Mouse (Mus musculus): Measurements from ENCODE around the gene Mapk9.

The Mapk9 gene

DNA sequence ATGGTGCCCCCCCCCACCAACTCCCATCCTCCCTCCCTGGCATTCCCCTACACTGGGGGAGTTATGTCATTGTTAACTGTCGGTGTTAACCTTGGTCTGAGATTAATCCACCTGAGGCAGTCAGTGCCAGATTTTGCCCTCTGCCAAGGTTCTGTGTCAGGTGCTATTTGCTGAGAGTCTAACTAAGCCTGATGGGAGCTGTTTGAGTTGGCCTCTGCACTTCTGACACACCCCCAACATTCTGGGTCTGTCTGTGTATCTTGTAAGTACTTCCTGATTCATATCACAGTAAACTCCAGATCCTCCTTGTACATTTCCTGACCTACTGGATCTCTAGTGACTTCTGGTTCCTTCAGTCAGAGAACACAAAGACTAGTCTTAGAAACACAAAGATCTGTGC lies 5.9 kb upstream of the Mapk9 start:
- no peak for DNase-seq (ENCODE audit: low read depth)

GRCm38 (mm10) chr11:49841886-49842285 lies 4.7 kb upstream of the Mapk9 start:
- no peak for DNase-seq (ENCODE audit: low read depth)

DNA sequence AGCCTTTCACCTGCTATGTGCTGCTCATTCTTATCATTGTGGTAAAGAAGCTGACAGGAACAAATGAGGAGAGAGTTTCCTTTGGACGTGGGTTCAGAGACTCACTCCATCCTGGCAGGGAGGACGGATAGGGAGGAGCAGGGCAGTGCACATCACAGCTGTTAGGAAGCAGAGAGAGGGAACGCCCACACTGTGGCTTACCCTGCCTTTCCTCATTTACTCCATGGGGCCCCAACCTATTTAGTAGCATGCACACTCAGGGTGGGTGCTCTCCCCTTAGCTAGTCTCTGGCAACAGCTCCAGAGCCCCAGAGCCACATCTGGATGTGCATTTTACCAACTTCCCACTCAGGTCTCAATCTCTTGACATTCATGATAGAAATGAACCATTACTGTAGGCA lies 3.8 kb upstream of the Mapk9 start:
- DNase-seq (ENCODE audit: low read depth) = no peak

GRCm38 (mm10) chr11:49844311-49844710 lies 2.2 kb upstream of the Mapk9 start:
- DNase-seq (ENCODE audit: low read depth) = no peak

DNA sequence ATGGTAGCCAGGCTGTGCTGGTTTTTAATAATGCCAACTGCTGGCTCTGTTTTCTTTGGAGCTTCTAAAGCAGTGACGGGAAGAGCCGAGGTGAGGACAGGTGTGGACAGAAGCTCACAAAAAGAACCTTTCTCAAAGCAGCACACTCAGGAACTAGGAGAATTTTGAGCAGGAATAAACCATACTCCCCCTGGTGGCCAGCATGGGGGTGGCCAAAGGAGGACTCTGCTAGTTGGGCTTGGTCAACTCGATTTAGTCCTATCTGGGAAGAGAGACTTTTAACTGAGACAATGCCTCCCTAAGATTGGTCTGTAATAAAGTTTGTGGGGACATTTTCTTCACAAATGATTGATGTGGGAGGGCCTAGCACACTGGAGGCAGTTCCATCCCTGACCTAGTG lies 1.6 kb upstream of the Mapk9 start:
- no peak for DNase-seq (ENCODE audit: low read depth)

DNA sequence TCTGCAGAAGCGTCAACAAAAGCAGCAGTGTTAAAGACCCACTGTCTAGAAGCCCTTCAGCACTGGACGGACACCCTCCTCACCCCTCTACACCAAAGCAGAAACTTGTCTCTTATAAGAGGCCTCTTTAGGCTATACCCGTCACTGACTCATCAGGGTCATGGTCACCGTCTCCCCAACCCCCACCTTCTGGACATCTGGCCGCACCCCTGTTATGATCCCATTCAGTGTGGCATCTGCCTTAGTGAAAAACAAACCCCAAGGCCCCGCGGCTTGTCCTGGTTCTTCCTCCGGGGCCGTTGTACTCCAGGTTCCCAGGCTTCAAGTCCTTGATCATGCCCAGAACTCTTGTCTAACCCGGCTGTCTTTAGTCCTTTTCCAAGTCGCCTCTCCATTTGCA lies 593 bp upstream of the Mapk9 start:
- no peak for DNase-seq (ENCODE audit: low read depth)

DNA sequence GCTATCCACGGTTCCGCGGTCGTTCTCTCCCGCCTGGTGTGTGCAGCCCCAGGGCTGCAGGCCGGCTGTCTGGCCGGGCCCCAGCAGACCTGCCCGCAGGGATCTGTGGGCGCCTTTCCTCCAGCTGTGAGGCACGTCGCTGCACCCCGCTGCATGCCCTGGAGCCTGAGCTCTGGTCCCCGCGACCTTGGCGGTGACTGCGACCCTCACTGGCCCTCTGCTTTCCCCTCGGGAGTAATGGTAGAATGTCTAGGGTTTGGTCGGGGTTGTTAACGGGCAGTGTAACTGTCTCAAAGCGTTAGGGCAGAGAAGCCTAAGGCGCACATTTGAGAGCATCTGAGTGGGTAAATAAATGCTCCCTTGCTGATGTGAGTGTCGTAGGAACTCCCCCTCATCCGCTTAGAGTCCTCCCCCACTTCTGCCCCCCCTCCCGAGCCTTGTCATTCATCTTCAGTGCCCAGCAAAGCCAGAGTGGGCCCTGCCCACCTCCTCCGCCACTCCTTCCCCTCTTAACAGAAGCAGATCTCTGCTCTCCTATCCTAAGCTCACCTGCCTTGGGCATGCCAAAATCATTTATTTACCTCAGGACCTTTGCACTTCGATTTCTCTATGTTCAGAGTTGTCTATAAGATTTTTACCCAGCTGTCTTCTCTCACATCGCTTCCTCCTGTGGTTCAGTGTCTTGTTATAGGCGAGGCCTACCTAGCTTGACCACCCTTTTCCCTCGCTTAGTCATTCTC lies 690 bp downstream of the Mapk9 start:
- DNase-seq (ENCODE audit: low read depth) = no peak

GRCm38 (mm10) chr11:49847811-49848078 lies 1.2 kb downstream of the Mapk9 start:
- no peak for DNase-seq (ENCODE audit: low read depth)

DNA sequence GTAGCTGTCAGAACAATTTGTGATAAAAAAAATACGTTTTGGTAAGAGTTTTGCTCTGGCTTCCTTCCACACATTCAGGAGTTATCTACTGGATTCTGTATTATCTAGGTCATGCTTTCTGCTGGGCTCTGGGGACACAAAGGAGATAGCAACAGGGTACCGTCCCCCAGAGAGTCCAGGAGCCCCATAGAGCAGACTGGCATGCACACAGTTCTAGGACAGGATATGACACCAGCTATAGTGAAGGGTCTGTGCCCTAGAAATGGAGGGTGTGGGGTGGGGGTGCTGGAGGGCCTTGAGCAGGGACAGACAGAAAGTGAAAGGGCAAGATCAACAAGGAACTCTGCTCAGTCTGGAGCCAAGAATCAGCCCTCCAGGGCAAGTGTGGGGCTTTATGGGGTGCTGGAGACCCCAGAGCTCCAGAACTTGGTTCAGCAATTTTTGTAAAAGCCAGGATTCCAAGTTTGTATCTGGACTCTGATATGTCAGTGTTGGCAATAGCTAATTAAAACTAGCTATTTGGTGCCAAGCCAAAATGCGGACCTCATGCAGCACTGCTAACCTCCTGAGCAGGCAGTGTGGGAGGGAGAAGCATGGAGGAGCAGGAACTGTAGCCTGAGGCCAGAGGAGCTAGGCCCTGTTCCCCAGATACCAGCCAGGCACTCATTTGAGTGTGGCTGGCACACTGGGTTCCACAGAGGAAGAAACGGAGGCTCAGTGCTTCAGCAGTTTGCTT lies 1.7 kb downstream of the Mapk9 start:
- DNase-seq (ENCODE audit: low read depth) = no peak

- DNase-seq (ENCODE audit: low read depth) = no peak
Observed at GRCm38 (mm10) chr11:49850331-49850730, 3.8 kb downstream of the Mapk9 start.

GRCm38 (mm10) chr11:49855144-49855543 lies 8.6 kb downstream of the Mapk9 start:
- no peak for DNase-seq (ENCODE audit: low read depth)

- no peak for DNase-seq (ENCODE audit: low read depth)
Observed at GRCm38 (mm10) chr11:49861139-49861538, 14.6 kb downstream of the Mapk9 start.

DNA sequence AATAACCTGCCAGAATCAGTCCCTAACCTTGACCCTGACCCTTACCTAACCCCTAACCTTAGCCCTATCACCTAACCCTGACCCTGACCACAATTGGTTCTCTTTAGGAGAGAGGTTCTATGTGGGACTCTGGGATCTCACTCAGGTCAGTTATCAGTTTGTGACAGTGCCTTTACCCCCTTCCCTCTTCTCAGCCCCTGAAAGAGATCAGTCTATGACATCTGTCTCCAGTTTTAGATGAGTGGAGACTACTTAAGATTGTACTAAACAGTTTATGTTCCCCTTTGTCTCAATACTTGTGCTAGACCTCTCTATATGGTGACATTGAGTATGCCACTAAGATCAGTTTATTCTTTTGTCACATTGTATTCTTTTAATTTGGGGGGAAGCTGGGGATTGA lies 17.4 kb downstream of the Mapk9 start:
- DNase-seq (ENCODE audit: low read depth) = no peak

GRCm38 (mm10) chr11:49867320-49867719 lies 20.8 kb downstream of the Mapk9 start:
- no peak for DNase-seq (ENCODE audit: low read depth)

GRCm38 (mm10) chr11:49869762-49870161 lies 23.2 kb downstream of the Mapk9 start:
- peak; percentile 56 for DNase-seq (ENCODE audit: low read depth)

GRCm38 (mm10) chr11:49871914-49872313 lies 25.4 kb downstream of the Mapk9 start:
- DNase-seq (ENCODE audit: low read depth) = peak; percentile 45

GRCm38 (mm10) chr11:49872779-49873178 lies 26.2 kb downstream of the Mapk9 start:
- DNase-seq (ENCODE audit: low read depth) = no peak

DNA sequence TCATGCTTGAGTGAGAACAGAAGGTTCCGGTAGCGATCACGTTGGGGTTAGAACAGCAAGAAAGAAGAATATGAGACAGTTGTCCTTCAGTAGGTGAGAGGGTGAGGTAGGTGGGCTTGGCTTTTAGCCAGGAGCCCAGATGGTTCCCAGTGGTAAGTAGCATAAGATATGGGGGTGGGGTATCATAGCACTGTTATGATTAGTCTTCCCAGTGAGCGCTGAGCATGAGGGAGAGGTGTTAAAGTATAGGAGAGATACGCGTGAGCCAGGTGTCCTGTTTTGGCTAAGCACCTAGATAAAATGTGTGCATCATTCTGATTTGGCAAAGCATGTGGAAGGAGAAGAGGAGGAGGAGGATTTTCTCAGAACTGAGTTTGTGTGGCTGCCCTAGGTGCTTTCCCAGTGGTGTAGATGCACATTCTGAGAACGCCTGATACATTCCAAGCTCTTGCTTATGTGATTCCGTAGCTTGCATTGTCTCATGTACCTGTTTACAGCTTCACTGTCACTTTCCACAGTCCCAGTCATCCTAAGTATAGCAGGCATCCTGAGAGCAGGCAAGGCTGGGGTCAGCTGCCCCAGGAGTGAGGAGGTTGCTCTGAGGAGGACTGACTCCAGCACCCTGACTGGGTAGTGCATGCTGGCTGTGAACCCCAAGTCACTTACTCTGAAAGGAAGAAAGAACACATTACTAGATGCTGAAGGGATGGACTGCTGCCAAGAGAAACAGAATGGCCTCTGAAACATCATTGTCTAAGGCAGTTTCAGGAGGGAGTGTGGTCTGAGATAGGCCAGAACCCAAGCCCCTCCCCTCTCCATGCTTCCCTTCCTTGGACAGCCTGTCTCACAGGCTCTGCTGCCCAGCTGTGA lies 30.6 kb downstream of the Mapk9 start:
- DNase-seq (ENCODE audit: low read depth) = no peak

DNA sequence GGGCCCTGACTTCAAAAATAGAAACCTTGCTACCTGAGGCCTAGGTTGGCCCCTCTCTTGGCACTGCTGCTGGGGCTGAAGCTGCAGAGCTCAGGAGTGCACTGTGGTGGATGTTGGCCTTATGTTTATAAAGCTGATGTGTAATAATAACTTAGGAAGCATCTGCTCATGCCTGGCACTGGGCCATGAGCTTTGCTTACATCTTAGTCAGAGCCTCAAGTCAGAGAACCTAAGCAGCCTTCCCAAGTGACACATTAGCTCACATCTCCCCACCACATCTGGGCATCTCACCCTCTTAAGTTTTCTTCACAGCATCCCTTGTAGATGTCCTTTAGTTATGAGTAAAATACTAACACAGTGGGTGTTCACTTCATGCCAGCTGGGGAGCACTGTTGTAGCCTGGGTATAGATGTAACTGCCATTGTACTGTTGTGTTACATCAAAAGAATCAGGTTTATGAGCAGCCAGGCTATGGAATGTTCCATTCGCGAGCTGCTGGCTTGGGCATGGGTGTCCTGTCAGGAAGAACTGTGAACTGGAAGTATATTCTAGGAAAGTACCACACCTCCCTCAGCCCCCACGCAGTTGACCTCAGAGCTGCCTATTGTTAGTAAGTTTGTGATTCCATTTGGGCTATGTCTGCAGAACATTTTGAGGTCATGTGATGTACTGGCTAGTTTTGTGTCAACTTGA lies 33.5 kb downstream of the Mapk9 start:
- no peak for DNase-seq (ENCODE audit: low read depth)

DNA sequence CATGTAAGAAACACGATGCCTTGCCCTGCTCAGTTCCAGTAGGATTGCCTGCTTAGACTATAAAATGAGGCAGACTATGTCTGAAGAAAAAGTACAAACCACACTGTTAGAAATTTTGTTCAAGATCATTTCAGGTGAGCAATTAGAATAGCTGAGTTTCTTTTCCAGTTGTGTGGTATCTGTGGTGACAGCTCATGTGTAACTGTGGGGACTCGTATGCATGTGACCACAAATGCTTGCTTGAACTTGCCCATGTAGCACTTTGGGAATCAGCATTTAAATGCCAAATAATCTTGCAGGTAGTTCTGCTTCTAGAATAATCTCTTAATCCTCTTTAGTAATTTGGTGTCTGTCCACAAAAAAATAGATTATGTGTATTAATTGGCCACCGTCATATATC lies 36.8 kb downstream of the Mapk9 start:
- DNase-seq (ENCODE audit: low read depth) = no peak

- DNase-seq (ENCODE audit: low read depth) = no peak
Observed at GRCm38 (mm10) chr11:49888469-49888868, 41.9 kb downstream of the Mapk9 start.

DNA sequence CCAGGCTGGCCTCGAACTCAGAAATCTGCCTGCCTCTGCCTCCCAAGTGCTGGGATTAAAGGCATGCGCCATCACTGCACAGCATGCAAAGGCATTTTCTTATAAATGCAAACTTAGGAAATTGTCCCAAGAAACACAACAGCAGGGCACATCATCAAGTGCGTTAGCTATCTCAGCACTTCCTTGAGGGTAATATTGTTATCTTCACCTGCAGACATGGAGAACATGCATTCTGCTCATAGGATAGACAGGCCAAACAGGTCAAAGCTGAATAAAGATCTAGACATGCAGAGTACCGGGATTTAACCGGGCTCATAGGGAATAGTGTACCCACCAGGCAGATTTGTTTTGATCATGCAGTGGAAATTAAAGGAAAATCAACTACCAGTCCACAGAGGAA lies 45.4 kb downstream of the Mapk9 start:
- no peak for DNase-seq (ENCODE audit: low read depth)
